Mouse (Mus musculus): ENCODE measurements at regions not wholly inside any gene's neighbourhood (a gene's known extent, or its start where the extent isn't known, plus 50 kb on each side); places are given as distances from the start of the nearest gene placed in this dataset.

GRCm38 (mm10) chr9:15175866-15176265, 63.0 kb upstream of the Vstm5 start:
- ATAC-seq (replicated peaks in 1 of 2; ENCODE audit: insufficient read depth in 1 of 2, low FRiP score in 2 of 2, low TSS enrichment in 1 of 2, low read depth in 1 of 2, poor library complexity in 2 of 2, severe bottlenecking in 2 of 2), result no peak

DNA sequence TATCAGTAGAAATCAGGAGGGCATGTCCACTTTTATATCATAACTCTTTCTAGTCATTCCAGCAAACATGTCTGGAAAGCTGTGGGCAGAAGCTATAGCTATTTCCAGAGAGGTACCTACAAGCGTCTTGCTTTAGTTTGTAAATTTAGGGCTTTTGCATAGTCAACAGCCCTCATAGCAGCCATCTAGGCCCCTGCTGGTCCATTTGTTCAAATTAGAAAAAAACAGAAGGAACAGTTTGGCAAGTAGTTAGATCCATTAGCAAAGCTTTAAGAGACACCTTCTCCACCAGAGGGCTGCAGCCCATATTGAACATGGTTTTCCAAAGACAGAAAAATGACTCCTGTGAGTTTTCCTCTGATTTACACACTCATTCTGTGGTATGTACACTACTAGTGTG, 63.4 kb upstream of the Vstm5 start:
- ATAC-seq (replicated peaks in 1 of 2; ENCODE audit: insufficient read depth in 1 of 2, low FRiP score in 2 of 2, low TSS enrichment in 1 of 2, low read depth in 1 of 2, poor library complexity in 2 of 2, severe bottlenecking in 2 of 2), result no peak

- ATAC-seq (replicated peaks in 1 of 2; ENCODE audit: insufficient read depth in 1 of 2, low FRiP score in 2 of 2, low TSS enrichment in 1 of 2, low read depth in 1 of 2, poor library complexity in 2 of 2, severe bottlenecking in 2 of 2), result no peak
These were observed 59.0 kb upstream of the Hephl1 start for GRCm38 (mm10) chr9:15170911-15171310.

DNA sequence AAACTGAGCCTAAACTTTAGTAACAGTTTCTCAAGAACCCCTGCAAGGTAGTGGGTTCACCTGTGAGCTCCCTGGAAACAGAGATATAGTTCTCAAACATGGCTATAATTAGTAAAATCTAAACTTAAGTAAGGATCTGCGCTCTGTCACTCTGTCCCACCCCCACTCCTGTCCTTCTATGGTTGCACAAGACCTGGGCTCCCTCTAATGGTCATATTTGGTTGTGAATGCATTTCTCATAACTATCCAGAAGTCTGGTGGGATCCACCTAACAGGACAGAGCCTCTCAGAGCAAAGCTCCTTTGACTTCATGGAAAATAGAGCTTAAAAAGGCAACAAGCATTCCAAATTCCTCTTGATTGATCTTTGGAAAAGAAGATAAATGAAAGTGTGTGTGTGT, 57.8 kb upstream of the Hephl1 start:
- 0 out of 4 replicates have a peak, but pooled peaks of 1 of the 2 experiments have one; percentile 46 for ATAC-seq (replicated peaks in 1 of 2; ENCODE audit: insufficient read depth in 1 of 2, low FRiP score in 2 of 2, low TSS enrichment in 1 of 2, low read depth in 1 of 2, poor library complexity in 2 of 2, severe bottlenecking in 2 of 2)

DNA sequence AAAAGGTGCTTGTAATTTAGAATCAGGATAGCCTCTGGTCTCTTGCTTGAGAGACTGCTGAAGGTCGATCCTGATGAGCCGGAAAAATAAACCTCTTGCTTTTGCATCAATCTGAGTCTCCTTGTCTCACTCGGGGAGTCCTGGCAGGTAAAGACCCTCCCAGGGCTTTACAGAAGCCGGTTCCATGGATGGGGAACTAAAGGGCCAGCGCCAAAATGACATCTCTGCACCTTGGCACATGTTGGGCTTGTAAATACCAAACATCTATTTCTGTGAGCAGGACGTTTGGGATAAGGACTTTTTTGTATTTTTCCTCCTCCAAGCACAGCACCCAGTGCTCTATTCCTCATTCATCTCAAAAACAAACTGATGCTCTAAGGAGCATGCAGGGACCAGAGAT, 57.1 kb upstream of the Hephl1 start:
- ATAC-seq (replicated peaks in 1 of 2; ENCODE audit: insufficient read depth in 1 of 2, low FRiP score in 2 of 2, low TSS enrichment in 1 of 2, low read depth in 1 of 2, poor library complexity in 2 of 2, severe bottlenecking in 2 of 2), result no peak

DNA sequence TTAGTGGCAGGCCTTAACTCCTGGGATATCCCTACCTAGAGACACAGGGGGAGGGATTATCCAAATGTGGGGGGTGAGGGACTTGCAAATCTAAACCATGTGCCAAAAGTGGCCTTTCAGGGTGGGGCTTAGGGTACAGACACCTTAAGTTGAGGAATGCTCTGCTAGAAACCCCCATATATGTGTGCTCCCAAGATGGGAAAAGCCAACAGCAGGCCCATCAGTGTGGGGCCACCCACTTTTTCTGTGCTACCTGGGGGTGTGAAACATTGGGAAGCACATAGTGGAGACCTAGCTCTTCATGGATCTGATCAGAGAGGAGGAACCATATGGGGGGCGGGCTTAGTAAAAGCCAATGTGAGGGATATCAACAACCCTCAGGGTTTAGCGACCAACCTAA, 55.0 kb upstream of the Hephl1 start:
- ATAC-seq (replicated peaks in 1 of 2; ENCODE audit: insufficient read depth in 1 of 2, low FRiP score in 2 of 2, low TSS enrichment in 1 of 2, low read depth in 1 of 2, poor library complexity in 2 of 2, severe bottlenecking in 2 of 2), result no peak

DNA sequence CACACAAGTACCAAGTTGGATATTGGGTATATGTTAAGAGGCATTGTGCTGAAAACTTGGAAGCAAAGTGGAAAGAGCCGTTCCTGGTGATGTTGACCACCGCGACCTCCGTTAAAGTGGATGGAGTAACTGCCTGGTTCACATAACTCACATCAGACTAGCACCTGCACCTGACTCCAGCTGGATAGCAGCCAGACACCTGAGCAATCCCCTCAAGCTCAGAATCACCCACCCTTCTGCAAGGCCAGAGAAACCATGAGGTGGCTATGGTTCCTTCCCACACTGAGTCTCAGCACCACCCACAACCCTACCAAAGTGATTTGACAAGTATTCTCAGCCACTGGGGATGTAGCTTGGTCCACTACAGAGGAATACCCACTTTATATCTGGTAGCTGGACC, 54.6 kb upstream of the Hephl1 start:
- no peak for ATAC-seq (replicated peaks in 1 of 2; ENCODE audit: insufficient read depth in 1 of 2, low FRiP score in 2 of 2, low TSS enrichment in 1 of 2, low read depth in 1 of 2, poor library complexity in 2 of 2, severe bottlenecking in 2 of 2)

Measured in hematopoietic stem cell, adult 5-6 weeks (primary cell).